Mouse (Mus musculus) ES-E14 (cell line): Measurements from ENCODE around the gene Helt.

Source experiments
- CHD2 ChIP-seq: IDR thresholded peaks from 2 replicates; pipeline ENCODE4 v1.6.1; 2014; ENCODE audit warnings: mild to moderate bottlenecking, low read depth, low read length, inconsistent platforms
- ZC3H11A ChIP-seq: IDR thresholded peaks from 2 replicates; pipeline ENCODE4 v1.6.1; 2012; ENCODE audit warnings: low read depth, mild to moderate bottlenecking, inconsistent platforms, low read length, borderline replicate concordance
- ZNF384 ChIP-seq: IDR thresholded peaks from 2 replicates; pipeline ENCODE4 v1.6.1; 2012; ENCODE audit warnings: low read depth, low read length, inconsistent platforms

GRCm38 (mm10) chr8:46308189-46308588 lies 13.7 kb upstream of the Helt start:
- TF ChIP-seq ZNF384 (no peak), ZC3H11A (no peak), CHD2 (no peak)
